Mouse (Mus musculus): ENCODE results near the gene Fcgr4.

DNA sequence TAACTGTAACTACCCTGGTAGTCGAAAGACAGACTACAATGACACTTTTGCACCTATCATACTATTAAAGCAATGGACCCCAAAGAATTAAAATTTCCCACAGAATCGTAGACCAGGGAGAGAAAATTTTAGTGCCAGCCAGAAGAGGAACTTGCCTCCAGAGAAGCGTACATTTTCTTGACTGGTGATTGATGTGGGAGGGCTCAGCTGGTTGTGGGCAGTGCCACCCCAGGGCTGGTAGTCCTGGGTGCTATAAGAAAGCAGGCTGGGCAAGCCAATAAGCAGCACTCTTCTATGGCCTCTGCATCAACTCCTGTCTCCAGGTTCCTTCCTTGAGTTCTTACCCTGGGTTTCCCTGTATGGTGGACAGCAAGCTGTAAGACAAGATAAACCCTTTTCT is 33.6 kb upstream of the Fcgr4 start:
- no peak for TF ChIP-seq CTCF (IDR thresholded peaks at IDR 0.05)
- TF ChIP-seq EP300 (IDR thresholded peaks at IDR 0.05) = no peak
